Mouse (Mus musculus) spleen, adult 2 months (tissue): ENCODE data around the gene Txnl4b.

Source experiments
- CTCF ChIP-seq: fragments of 200-500 bp; IDR thresholded peaks from 2 replicates; pipeline ENCODE4 v1.5.1; 2011; ENCODE audit warnings: mild to moderate bottlenecking, inconsistent platforms; ENCODE audit not compliant: insufficient read depth, insufficient read length, insufficient replicate concordance; ENCODE audit errors: extremely low read depth
- POLR2A ChIP-seq: fragments of 200-500 bp; IDR thresholded peaks from 2 replicates; pipeline ENCODE4 v1.6.1; 2011; ENCODE audit warnings: low read depth, low read length, inconsistent platforms

GRCm38 (mm10) chr8:109542165-109542564 is 23.5 kb upstream of the Txnl4b start:
- TF ChIP-seq CTCF (no peak), POLR2A (no peak)
